Mouse (Mus musculus) myocyte (in vitro differentiated cells): Measurements from ENCODE around the gene Ranbp9.

ENCODE experiments used
- POLR2A ChIP-seq: IDR thresholded peaks from one replicate; pipeline ENCODE4 v1.6.1; 2011; ENCODE audit warnings: low read depth, mild to moderate bottlenecking, control low read depth, moderate library complexity; ENCODE audit not compliant: insufficient read length
- TCF12 ChIP-seq: IDR thresholded peaks from one replicate; pipeline ENCODE4 v1.6.1; 2011; ENCODE audit warnings: mild to moderate bottlenecking, control low read depth; ENCODE audit not compliant: poor library complexity, insufficient read depth, severe bottlenecking

GRCm38 (mm10) chr13:43496660-43497059, 15.6 kb upstream of the Ranbp9 start:
- TF ChIP-seq POLR2A (no peak), TCF12 (no peak)
